Mouse (Mus musculus): Measurements from ENCODE around the gene Plcg2.

DNA sequence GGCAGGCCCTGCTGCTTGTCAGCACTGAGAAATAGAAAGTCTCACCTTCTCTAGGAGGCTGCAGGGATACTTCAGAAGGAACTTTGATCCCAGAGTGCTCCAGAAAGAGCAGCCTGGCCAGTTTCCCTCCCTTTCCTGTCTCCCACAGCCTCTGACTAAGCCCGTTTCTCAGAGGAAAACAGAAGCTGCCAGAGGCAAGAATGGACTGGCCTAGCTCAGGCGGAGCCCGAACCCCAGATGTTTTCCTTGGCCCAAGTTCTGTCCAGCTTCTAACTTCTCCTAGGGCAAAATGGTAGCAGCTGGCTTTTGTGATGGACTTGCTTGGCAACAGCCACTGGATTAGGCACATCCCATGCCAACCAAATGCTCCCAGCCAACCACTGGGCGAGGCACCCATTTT, 62.9 kb downstream of the Plcg2 start:
- TF ChIP-seq CTCF (IDR thresholded peaks at IDR 0.05; ENCODE audit: low read depth, low read length) (no peak), POLR2A (IDR thresholded peaks at IDR 0.05; ENCODE audit: borderline replicate concordance, low read depth, low read length) (no peak)
